Mouse (Mus musculus) liver, postnatal 0 days (tissue): ENCODE results near the gene Cdc37l1.

Experiments
- CTCF ChIP-seq: sonication (generic); IDR thresholded peaks from 2 replicates; pipeline ENCODE4 v1.5.1; 2016; ENCODE audit warnings: antibody characterized with exemption, low read depth
- EP300 ChIP-seq: IDR thresholded peaks from 2 replicates; pipeline ENCODE4 v1.6.1; 2016; ENCODE audit warnings: antibody characterized with exemption, low read depth, mild to moderate bottlenecking

DNA sequence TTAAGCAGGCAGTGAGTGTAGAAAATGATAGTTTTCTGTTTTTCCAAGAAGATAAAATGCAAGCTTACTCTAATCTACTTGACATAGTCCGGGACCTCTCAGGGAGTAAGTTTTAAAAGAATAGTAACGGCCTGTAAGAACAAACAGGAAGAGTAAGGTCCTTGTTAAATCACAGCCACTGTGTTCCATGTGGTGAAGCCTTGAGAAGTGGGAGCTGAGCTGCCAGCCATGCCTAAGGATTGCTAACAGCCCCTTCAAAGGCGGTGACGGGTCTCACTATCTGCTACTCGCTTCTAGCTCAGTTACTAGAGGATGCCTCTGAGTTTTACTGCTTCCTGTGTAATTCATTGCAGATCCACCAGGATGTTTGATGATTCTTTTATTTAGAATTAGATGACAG lies 26.6 kb downstream of the Cdc37l1 start:
- TF ChIP-seq CTCF, result no peak
- TF ChIP-seq EP300, result no peak
